Mouse (Mus musculus) neural tube, embryonic 11.5 days (tissue): ENCODE data around the gene Elmo3. TPM values are rescaled to one million over a fixed set of nuclear protein-coding genes. Genes with fewer than 3 reads are reported as not detected.

Source experiments
- ATAC-seq: fragments of 200-750 bp; cut with Nextera tagmentation; 2 replicates; pipeline ENCODE4 v1.8.0; 2017; ENCODE audit warnings: moderate number of reproducible peaks, mild to moderate bottlenecking, moderate TSS enrichment, moderate library complexity; ENCODE audit not compliant: insufficient read depth, low FRiP score, low TSS enrichment
- DNase-seq: peaks from one replicate; pipeline ENCODE4 v3.0.0-alpha.2; 2015; ENCODE audit warnings: low spot score
- H3K27ac ChIP-seq: fragments of 300-500 bp; sonication (generic); 2 replicates; pipeline ENCODE4 v1.5.1; 2014; ENCODE audit warnings: low read depth, mild to moderate bottlenecking, low read length
- H3K27me3 ChIP-seq: fragments of 300-500 bp; sonication (generic); 2 replicates; pipeline ENCODE4 v1.6.1; 2014; ENCODE audit warnings: mild to moderate bottlenecking, low read length, mixed read lengths; ENCODE audit not compliant: control insufficient read depth, insufficient read depth
- H3K36me3 ChIP-seq: fragments of 300-500 bp; sonication (generic); 2 replicates; pipeline ENCODE4 v1.6.1; 2014; ENCODE audit warnings: mild to moderate bottlenecking, low read length, moderate library complexity, mixed read lengths; ENCODE audit not compliant: control insufficient read depth, insufficient read depth
- H3K4me1 ChIP-seq: fragments of 300-500 bp; sonication (generic); 2 replicates; pipeline ENCODE4 v1.6.1; 2014; ENCODE audit warnings: low read length, mixed read lengths; ENCODE audit not compliant: control insufficient read depth, insufficient read depth
- H3K4me2 ChIP-seq: fragments of 300-500 bp; sonication (generic); 2 replicates; pipeline ENCODE4 v1.6.1; 2014; ENCODE audit warnings: low read depth, mild to moderate bottlenecking, moderate library complexity
- H3K4me3 ChIP-seq: fragments of 300-500 bp; sonication (generic); 2 replicates; pipeline ENCODE4 v1.5.1; 2014; ENCODE audit warnings: low read depth, low read length
- H3K9ac ChIP-seq: fragments of 300-500 bp; sonication (generic); 2 replicates; pipeline ENCODE4 v1.6.1; 2014; ENCODE audit warnings: mild to moderate bottlenecking, low read length
- H3K9me3 ChIP-seq: fragments of 300-500 bp; sonication (generic); 2 replicates; pipeline ENCODE4 v1.6.1; 2016; ENCODE audit warnings: low read length; ENCODE audit not compliant: control insufficient read depth
- WGBS: fragments of 180-500 bp; shearing (Covaris S2); extraction: QIAGEN DNeasy Blood & Tissue Kit; methylation state at CpG from one replicate; pipeline ENCODE4 v1.1.7; 2014; 5-methylcytosine and 5-hydroxymethylcytosine counted together
- polyA plus RNA-seq: library from polyadenylated mRNA; unstranded; fragments of >200 nt; fragmentation: Nextera tagmentation; extraction: Ambion mirVana; gene quantifications from 2 replicates; pipeline ENCODE4 v1.2.1, GENCODE M21; 2014

Gene Elmo3
- 1.0 and 1.9 TPM in 2 replicates for polyA plus RNA-seq

DNA sequence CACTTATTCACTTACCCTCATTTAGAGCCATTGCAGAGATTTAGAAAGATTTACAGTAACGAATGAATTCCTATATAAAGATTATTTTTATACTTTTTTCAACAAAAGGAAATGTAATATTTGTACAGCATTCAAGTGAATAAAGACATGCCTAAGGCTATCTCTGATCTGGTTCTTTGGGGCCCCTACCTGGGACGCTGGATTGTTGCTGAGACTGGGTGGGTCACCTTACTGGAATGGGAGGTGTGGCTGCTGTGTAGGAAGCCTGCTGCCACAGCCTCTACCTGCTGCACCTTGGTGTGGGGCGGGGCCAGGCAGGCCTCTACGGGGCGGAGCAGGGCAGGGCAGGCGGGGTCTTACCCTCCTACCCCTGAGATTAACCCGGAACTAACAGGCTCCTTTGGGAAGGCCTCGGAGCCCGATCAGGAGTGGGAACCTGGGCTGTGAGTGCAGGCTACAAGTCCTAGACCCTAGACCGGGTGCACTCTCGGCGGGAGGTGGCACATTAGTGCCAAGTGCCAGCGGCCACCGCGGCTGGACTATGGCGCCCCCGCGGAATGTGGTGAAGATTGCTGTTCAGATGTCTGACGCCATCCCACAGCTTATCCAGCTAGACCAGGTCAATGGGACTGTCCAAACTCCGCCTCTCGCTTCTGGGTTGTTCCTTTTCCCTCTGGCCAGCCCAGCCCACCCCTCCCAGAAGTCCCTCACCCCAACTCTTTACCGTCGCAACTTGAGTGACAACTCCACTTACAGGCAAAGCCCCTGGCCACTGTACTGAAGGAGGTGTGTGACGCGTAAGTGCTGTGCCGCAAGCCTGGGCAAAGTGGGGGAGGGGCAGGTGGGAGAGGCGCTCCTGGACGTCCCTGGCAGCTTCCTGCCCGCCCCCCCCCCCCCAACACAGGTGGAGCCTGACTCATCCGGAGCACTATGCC is at the start of gene Elmo3:
Gene Elmo3, plus strand, starts transcription at position 391 of the 935 bp plus-strand sequence.
- 6% methylated on average over 28 of the region's 30 CpGs for WGBS
- peaks cover 17% of the 10 kb centered on the region for H3K36me3 ChIP-seq
- DNase-seq (peak; percentile 44), ATAC-seq (peak; percentile 53)
- no peaks in the 10 kb centered on the region for H3K27me3 ChIP-seq
- peak within 1 kb of the TSS; percentile 39; the same call in 1 of the 2 replicates for H3K9ac ChIP-seq
- no peaks in the 10 kb centered on the region for H3K9me3 ChIP-seq
- H3K4me1 ChIP-seq, result peaks cover 8% of the 10 kb centered on the region; the same call in 1 of the 2 replicates
- H3K4me2 ChIP-seq, result peak within 1 kb of the TSS; percentile 32
- H3K27ac ChIP-seq, result no peak within 1 kb of the TSS
- peak within 1 kb of the TSS; percentile 8; the same call in 1 of the 2 replicates for H3K4me3 ChIP-seq

DNA sequence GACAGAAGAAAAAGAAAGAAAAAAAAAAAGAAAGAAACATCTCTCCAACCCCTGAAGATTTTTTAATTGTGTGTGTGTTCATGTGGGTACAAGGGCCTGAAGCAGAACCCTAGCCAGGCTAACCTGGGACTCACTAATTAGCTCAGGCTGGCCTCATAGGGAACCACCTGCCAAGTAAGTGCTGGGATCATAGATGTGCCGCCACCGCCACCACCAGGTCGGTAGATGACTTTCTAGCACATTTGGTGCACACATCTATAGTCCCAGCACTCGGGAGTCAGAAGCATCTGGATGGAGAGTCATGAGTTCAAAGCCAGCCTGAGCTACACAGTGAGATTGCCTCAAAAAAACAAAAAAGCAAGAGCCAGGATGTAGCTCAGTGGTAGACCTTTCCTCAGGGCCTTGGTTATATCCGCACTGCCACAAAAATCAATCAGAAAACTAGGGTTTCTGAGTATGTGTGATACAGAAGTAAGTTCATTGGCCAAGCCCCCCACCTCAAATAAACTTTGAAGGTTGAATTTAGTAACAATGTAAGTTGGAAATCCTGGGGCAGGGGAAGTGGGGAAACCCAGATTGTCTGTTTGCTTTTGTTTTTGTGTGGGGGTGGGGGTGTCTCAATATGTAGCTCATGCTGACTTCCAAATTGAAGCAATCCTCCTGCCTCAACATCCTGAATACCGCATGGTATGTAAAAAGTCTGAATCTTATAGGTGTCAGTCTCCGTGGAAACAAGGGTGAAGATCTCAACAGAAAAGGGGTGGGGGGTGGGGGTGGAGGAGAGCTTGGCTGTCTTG is 47.9 kb upstream of the Elmo3 start:
- no peak overlapping the region for H3K4me3 ChIP-seq
- H3K9me3 ChIP-seq, result no peaks in the 10 kb centered on the region
- H3K4me2 ChIP-seq, result no peak overlapping the region
- H3K27me3 ChIP-seq, result peaks cover 53% of the 10 kb centered on the region
- ATAC-seq (no peak), DNase-seq (no peak)
- H3K4me1 ChIP-seq, result peaks cover 12% of the 10 kb centered on the region
- H3K36me3 ChIP-seq, result no peaks in the 10 kb centered on the region; the same call in 1 of the 2 replicates
- 63% methylated on average over 7 of the region's 7 CpGs for WGBS
- H3K9ac ChIP-seq, result no peak overlapping the region
- no peak overlapping the region for H3K27ac ChIP-seq

DNA sequence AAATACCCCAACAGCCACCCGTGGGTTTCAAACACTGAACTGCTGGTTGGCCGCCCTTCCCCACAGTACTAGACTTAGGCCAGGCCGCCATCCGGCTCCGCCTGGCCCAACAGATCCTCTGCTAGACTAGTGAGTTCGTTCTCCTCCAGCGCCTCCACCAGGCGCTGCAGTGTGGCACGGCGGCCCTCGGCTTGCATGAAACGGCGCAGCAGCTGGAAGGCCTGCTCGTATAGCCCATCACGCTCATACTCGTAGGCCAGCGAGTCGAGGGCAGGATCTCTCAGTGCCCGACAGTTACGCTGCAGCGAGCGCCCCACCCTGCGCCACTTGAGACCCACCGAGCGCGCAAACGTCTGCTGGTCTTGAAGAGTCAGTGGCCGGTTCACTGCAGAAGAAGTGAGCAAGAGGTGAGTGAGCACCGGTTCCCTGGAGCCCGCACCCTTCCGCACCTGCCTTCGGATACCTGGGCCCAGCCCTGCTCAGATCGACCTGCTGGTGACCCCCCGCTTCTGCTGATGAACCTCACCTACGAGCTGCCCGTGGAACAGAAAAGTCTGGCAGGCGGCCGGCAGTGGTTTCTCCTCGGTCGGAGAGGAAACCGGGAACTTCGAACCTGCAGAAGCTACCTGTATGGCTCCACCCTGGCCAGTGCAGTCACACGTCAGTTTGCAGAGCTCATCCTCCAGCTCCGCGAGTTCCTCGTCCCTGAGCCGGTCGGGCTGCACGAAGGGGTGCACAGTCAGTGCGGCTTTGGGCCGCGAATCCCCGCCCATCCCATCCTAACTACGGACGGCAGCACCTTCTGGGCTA is 46.3 kb upstream of the Elmo3 start:
- peaks cover 65% of the 10 kb centered on the region for H3K27me3 ChIP-seq

DNA sequence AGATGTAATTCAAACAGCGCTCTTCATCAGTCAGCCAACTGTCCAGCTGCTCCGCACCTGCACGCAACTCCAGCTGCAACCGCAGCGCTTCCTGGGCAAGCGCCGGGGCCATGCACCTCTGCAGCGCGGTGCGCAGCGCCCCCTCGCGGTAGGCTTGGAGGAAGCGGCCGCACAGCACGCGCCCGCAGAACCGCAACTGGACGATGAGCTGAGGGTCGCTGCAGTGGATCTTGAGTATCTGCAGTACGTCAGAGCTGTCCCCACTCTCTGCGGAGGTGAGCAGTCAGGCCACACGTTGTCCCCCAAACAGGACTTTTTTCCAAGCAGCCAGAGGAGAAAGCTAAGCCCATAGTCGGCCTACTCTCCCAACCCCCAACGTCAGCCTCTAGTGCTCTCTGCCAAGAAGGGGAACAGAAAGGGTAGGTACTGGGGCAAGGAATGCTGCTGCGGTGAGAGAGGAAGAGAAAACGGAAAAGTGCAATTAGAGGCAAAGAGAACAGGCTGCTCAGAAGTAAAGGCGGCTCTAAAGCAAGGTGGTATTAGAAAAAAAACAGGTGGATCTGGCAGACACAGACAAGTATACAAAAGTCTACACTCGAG is 45.6 kb upstream of the Elmo3 start:
- Histone ChIP-seq H3K27me3 (peaks cover 69% of the 10 kb centered on the region), H3K9ac (0 out of 2 replicates have a peak overlapping the region, but pooled peaks have one; percentile 28)
- peak; percentile 64 for ATAC-seq

More for the DNA sequence above, 46.3 kb upstream of the Elmo3 start:
- Histone ChIP-seq H3K4me3 (peak overlapping the region; percentile 33), H3K27ac (no peak overlapping the region), H3K36me3 (no peaks in the 10 kb centered on the region), H3K4me2 (peak overlapping the region; percentile 65), H3K9me3 (no peaks in the 10 kb centered on the region), H3K4me1 (peaks cover 12% of the 10 kb centered on the region), H3K9ac (0 out of 2 replicates have a peak overlapping the region, but pooled peaks have one; percentile 28)
- DNase-seq (peak; percentile 63), ATAC-seq (peak; percentile 39)
- WGBS, result 1% methylated on average over 55 of the region's 55 CpGs

DNA sequence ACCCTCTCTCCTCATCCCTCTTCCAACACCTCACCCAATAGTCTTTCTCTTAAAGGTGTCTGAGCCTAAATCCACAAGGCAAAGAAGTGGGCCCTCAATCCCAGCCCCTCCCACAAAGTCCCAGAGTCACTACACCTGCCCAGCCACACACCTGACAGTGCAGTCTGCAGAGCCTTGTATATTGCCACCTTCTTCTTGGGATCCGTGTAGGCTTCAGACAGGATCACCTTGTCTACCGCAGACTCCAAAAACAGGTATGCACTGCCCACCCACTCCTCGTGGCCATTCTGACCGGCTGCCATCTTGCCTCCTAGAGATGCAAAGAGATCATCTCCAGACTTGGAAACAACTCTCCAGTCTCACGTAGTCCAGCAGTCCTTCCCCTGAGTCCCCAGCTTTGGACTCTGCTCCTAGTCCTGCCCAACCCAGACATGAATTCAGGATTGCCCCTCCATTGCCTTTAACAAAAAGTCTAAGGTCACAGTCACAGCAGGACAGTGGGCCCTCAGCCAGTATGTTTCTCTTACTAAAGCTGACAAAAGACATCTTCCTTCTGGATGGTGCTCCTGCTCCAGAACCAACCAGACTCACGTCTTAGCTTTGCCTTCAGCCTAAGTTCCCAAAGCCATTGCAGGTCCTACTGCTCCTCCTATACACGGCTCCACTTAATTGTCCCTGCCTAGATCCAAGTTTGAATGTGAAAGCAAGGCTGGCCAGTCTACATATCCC is 44.9 kb upstream of the Elmo3 start:
- peaks cover 70% of the 10 kb centered on the region for H3K27me3 ChIP-seq
- ATAC-seq (no peak; the same call in 1 of the 2 replicates), DNase-seq (no peak)
- H3K36me3 ChIP-seq, result no peaks in the 10 kb centered on the region
- no peak overlapping the region for H3K4me3 ChIP-seq
- 54% methylated on average over 7 of the region's 7 CpGs for WGBS
- no peaks in the 10 kb centered on the region for H3K9me3 ChIP-seq
- H3K4me2 ChIP-seq, result no peak overlapping the region
- peaks cover 8% of the 10 kb centered on the region for H3K4me1 ChIP-seq
- H3K27ac ChIP-seq, result no peak overlapping the region
- no peak overlapping the region for H3K9ac ChIP-seq

More for the DNA sequence above, 45.6 kb upstream of the Elmo3 start:
- DNase-seq, result peak; percentile 88
- 4% methylated on average over 30 of the region's 30 CpGs for WGBS
- peaks cover 10% of the 10 kb centered on the region for H3K4me1 ChIP-seq
- no peak overlapping the region for H3K27ac ChIP-seq
- peak overlapping the region; percentile 33 for H3K4me3 ChIP-seq
- peak overlapping the region; percentile 65 for H3K4me2 ChIP-seq
- H3K36me3 ChIP-seq, result no peaks in the 10 kb centered on the region
- no peaks in the 10 kb centered on the region for H3K9me3 ChIP-seq

DNA sequence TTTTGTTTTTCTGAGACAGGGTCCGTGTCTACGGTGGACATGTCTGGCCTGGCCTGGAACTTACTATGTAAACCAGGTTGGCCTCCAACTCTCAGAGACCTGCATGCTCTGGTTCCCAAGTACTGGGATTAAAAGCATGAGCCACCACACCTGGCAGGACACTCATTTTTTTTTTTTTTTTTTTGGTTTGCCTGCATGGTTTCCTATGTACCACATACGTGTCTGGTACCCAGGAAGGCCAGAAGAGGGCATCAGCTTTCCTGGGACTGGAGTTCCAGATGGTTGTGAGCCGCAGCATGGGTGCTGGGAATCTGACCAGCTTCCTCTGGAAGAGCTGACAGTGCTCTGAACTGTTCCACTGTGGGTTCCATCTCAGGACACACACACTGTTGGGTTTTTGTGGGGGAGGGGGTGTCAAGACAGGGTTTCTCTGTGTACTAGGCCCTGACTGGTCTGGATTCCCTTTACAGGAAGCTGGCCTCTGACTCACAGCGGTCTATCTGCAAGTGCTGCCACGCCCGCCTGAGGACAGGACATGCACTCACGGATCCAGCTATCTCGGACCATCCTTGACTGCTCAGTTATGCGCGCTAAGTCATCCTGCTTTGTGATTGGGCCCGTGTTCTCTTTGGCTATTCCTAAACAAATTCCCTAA is 43.9 kb upstream of the Elmo3 start:
- WGBS, result 83% methylated on average over 12 of the region's 12 CpGs
- H3K4me1 ChIP-seq, result peaks cover 8% of the 10 kb centered on the region
- H3K27ac ChIP-seq, result no peak overlapping the region
- no peak overlapping the region for H3K4me2 ChIP-seq
- no peaks in the 10 kb centered on the region for H3K36me3 ChIP-seq
- peaks cover 73% of the 10 kb centered on the region for H3K27me3 ChIP-seq
- no peak overlapping the region for H3K4me3 ChIP-seq
- no peak overlapping the region for H3K9ac ChIP-seq
- ATAC-seq (no peak), DNase-seq (no peak)
- no peaks in the 10 kb centered on the region; the same call in 1 of the 2 replicates for H3K9me3 ChIP-seq

DNA sequence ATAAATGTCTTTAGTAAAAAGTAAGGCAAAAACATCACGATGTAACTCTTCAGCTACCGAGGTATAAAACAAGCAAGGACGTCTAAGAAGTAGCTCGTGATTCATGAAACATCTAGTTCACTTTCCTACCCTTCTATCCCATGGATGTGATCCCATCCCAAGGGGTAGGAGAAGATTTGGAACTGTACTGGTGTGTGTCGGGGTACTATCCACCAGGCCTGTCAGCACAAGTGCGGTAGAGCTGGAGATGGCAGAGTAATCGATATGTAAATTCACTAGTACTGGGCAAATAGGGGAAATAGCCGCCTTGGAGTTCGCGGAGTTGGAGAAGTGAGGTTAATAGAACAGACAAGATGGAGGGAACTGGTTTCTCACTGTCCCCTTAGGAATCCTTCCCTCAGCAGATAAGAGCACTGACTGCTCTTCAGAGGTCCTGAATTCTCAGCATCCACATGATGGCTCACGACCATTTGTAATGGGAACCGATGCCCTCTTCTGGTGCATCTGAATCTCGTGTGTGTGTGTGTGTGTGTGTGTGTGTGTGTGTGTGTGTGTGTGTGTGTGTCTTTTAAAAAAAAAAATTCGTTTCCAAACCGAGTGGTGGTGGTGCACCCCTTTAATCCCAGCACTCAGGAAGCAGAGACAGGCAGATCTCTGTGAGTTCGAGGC is 42.0 kb upstream of the Elmo3 start:
- Histone ChIP-seq H3K4me2 (no peak overlapping the region), H3K27ac (no peak overlapping the region)

More for the DNA sequence above, 42.0 kb upstream of the Elmo3 start:
- no peak overlapping the region for H3K4me3 ChIP-seq
- no peak for ATAC-seq
- peaks cover 12% of the 10 kb centered on the region for H3K4me1 ChIP-seq
- H3K27me3 ChIP-seq, result peaks cover 81% of the 10 kb centered on the region
- H3K36me3 ChIP-seq, result no peaks in the 10 kb centered on the region
- H3K9ac ChIP-seq, result no peak overlapping the region
- no peak for DNase-seq
- H3K9me3 ChIP-seq, result no peaks in the 10 kb centered on the region; the same call in 1 of the 2 replicates
- 40% methylated on average over 16 of the region's 16 CpGs for WGBS
